Mouse (Mus musculus): Measurements from ENCODE around the gene Spop. TPM values are rescaled to one million over a fixed set of nuclear protein-coding genes. Genes with fewer than 3 reads are reported as not detected.

The Spop gene
- 131 and 144 TPM in 2 replicates for total RNA-seq (2021)
- long read RNA-seq, transcript Spop-202 (11 exons, 2,881 nt), result minor isoform, 64 of 481 reads
- long read RNA-seq, transcript Spop-201 (10 exons, 3,063 nt), result major isoform, 359 of 481 reads
- long read RNA-seq, partial matches to known transcripts, result 19 of 481 reads
- long read RNA-seq, other reads (novel, unspliced or antisense), result 39 of 481 reads

- peak; percentile 90 for DNase-seq
These were observed at the start of gene Spop for GRCm38 (mm10) chr11:95413641-95414535. Gene Spop, plus strand, starts transcription at chr11:95414080.

GRCm38 (mm10) chr11:95364388-95364787 lies 49.5 kb upstream of the Spop start:
- no peak for DNase-seq

GRCm38 (mm10) chr11:95365596-95365995 lies 48.3 kb upstream of the Spop start:
- peak; percentile 58 for DNase-seq

- DNase-seq, result no peak
These were observed 47.5 kb upstream of the Spop start for GRCm38 (mm10) chr11:95366280-95366897.

GRCm38 (mm10) chr11:95367011-95367735 lies 46.7 kb upstream of the Spop start:
- no peak for DNase-seq

- DNase-seq, result no peak
These were observed 45.6 kb upstream of the Spop start for GRCm38 (mm10) chr11:95368231-95368823.

- DNase-seq, result no peak
These were observed 45.0 kb upstream of the Spop start for GRCm38 (mm10) chr11:95368871-95369270.

- no peak for DNase-seq
These were observed 43.7 kb upstream of the Spop start for GRCm38 (mm10) chr11:95369964-95370890.

GRCm38 (mm10) chr11:95371182-95371581 lies 42.7 kb upstream of the Spop start:
- DNase-seq, result no peak

GRCm38 (mm10) chr11:95378926-95379325 lies 35.0 kb upstream of the Spop start:
- no peak for DNase-seq

GRCm38 (mm10) chr11:95379552-95379951 lies 34.3 kb upstream of the Spop start:
- no peak for DNase-seq

GRCm38 (mm10) chr11:95380711-95381110 lies 33.2 kb upstream of the Spop start:
- DNase-seq, result no peak

GRCm38 (mm10) chr11:95381146-95381545 lies 32.7 kb upstream of the Spop start:
- no peak for DNase-seq

- DNase-seq, result no peak
These were observed 30.4 kb upstream of the Spop start for GRCm38 (mm10) chr11:95383331-95383986.

GRCm38 (mm10) chr11:95384004-95384318 lies 29.9 kb upstream of the Spop start:
- no peak for DNase-seq

- DNase-seq, result peak; percentile 89
These were observed 29.4 kb upstream of the Spop start, which contains the start of gene Slc35b1 for GRCm38 (mm10) chr11:95384319-95384972. Gene Slc35b1, plus strand, starts transcription at chr11:95384692.

GRCm38 (mm10) chr11:95384973-95385320 lies 28.9 kb upstream of the Spop start:
- no peak for DNase-seq

GRCm38 (mm10) chr11:95387354-95387753 lies 26.5 kb upstream of the Spop start:
- DNase-seq, result no peak

GRCm38 (mm10) chr11:95389006-95389405 lies 24.9 kb upstream of the Spop start:
- DNase-seq, result no peak

- DNase-seq, result no peak
These were observed 23.5 kb upstream of the Spop start for GRCm38 (mm10) chr11:95390420-95390819.

All from adrenal gland, postnatal 25 days (tissue).